Mouse (Mus musculus) stomach, postnatal 0 days (tissue): ENCODE measurements around the gene Fstl1.

Experiments
- CTCF ChIP-seq: IDR thresholded peaks from 2 replicates; pipeline ENCODE4 v1.5.1; 2016; ENCODE audit warnings: antibody characterized with exemption, low read depth, mild to moderate bottlenecking, moderate library complexity
- EP300 ChIP-seq: optimal IDR thresholded peaks from 2 replicates; pipeline ENCODE3; 2016; ENCODE audit warnings: antibody characterized with exemption

- TF ChIP-seq CTCF (no peak), EP300 (no peak)
Observed at GRCm38 (mm10) chr16:37853279-37853678, 76.6 kb downstream of the Fstl1 start.
